Mouse (Mus musculus) neural tube, embryonic 10.5 days (tissue): ENCODE results near the gene Dis3l2.
A peak's percentile ranks its signal among the peaks of the same experiment; 100 is the strongest.

Experiments
- DNase-seq: peaks from one replicate; pipeline ENCODE4 v3.0.0-alpha.2; 2017; ENCODE audit warnings: low spot score; ENCODE audit errors: extremely low spot score

Gene Dis3l2

DNA sequence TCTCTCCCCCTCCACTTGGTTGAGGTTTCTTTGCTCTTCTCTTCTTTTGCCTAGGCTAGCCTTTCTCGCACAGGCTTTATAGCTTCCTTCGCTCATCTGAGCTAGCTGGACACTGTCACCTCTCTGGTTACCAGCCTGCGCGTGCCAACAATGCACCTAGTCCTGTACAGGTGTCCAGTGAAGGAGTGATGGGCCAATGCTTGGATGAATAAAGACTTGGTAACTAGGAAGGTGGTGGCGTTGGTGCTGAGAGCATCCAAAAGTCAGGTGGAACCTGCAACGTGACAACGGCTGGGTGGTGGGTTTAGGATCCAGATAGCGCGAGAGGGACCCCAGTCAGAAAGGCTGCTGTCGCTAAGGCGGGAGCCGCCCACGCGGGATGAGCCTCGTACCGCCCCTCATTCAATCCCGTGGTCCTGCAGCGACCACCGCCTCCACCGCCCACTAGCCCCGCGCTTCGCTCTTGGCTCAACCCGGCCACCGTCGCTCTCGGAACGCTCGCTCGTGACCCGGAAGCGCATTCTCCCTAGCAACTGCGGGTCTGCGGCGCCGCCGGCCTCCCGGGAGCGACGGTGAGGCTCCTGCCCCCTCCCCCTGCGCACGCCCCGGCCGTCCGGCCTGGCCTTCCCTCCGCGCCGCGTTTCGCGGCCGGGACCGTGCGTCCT is at the start of gene Dis3l2:
TSS of gene Dis3l2 (plus strand) at position 509 of the 665 bp plus-strand sequence.
- DNase-seq: peak; percentile 93

GRCm38 (mm10) chr1:86657071-86657470 is 46.5 kb upstream of the Dis3l2 start:
- DNase-seq: no peak

DNA sequence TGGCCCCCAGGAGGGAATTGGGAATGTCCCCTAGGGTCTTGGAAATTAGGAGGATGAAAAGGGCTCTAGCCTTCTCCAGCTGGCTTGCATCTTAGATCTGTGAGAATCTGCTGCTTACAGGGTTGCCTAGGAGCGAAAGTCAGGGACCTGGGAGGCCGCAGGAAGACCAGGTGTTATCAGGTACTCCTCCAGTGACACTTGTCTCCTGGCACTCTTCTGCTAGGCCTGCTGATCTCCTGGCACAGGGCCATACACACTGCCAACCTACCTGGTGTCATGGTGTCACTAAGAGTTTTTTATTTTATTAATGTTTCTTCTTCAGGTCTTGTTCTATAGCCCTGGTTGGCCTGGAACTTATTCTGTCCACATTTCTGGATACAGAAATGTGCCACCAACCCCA is 38.5 kb upstream of the Dis3l2 start:
- DNase-seq: no peak

DNA sequence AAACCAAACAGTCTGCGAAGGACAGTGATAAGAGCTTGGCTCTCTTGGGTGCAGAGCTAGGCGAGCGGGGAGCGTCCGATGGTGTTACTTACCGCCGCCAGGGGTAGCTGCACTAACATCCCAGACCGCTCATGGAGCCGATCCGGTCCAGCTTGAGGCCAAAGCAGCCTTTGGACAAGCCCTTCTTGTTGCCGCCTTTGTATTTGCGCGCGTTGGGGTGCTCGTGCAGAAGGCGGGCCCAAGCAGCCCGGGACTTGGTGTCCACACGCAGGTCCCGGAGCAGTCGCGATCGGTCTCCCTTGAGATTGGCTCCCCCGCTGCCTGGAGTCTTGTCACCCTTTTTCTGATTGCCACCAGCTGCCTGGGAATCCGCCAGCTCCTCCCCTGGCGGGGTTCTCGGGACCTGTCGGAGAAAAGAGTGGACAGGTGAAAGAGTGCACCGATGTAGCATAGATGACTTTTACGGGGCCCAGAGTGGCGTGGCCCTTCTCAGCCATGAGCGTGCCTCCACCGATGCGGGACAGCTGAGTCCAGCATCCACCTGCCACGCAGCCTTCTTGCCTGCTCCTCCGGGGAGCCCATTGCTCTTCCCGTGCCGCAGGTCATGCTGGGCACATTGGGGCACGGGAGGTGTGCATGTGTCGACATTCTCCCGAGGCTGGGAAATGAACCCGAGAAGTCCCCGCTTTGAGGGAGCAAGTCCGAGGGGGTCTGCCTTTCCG is 33.9 kb upstream of the Dis3l2 start:
- DNase-seq: peak; percentile 75

DNA sequence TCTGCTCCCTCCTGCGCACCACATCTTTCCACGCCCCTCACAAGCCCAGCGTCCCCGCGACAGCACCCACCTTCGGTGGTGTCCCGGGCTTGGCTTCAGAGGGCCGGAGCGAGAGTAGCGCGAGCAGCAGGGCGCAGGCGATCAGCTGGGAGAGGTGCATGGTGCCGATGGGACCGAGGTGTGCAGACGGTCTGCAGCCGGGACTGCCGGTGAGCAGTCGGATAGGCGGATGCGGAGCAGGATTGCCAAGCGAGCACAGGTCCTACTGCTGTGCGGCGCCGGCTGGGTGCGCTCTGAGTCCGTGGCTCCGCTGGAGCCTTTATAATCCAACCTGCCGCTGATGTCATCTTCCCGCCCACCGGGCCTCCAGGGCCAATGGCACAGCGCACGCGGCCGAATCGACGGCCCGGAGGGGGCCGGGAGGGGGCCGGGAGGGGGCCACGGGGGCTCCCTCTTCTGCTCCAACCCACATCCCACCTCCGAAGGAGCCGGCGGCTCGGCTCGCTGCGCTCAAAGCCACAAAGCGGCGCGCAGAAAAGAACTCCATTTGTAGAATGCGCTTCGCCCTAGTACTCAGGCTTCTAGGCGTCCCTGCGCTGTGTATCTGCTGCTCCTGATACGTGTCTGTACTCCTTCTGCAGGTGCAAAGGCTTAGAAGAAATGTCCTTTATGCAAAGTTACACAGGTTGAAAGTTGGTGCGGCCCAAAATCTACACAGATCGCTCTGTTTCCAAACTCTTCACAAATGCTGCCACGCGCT is 33.1 kb upstream of the Dis3l2 start, which contains the start of gene Nppc:
TSS of gene Nppc (minus strand) at position 293 of the 760 bp plus-strand sequence.
- DNase-seq: peak; percentile 79

DNA sequence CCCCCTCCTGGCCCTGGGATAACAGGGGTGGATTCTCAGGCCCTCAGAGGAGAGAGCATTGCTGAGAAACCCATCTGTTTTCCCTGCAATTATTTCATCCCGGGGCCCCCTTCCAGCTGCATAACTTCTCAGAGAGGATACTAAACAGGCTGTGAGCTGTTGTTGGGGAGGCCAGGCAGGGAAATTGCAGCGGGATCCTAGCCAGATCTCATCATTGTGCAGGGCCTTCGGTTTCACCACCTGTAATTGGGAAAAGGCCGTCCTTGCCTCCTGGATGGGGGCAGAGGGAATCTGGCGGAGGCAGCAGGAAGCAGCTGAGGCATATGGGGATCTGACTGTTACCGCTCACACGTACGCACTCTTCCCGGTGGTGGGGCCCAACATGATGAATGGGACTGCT is 29.2 kb upstream of the Dis3l2 start:
- no peak for DNase-seq

GRCm38 (mm10) chr1:86675126-86675525 is 28.5 kb upstream of the Dis3l2 start:
- no peak for DNase-seq

DNA sequence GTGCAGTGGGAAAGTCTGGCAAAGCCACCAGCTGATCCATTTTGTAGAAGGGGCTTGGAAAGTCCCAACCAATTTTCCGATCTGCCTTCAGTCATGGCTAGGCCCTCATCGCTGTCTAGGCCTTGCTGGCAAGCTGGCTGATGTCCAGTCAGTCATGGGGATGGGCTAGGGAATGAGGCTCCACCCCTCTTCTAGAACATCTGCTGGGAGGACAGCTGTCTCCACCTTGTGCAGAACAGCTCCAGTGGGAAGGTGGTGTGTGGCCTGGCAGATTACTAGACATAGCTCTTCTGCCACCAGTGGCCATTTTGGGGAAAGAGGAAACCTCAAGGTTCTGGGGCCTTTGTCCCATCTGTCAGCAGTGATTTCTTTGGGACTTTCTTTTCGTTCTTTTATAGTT is 26.0 kb upstream of the Dis3l2 start:
- no peak for DNase-seq

DNA sequence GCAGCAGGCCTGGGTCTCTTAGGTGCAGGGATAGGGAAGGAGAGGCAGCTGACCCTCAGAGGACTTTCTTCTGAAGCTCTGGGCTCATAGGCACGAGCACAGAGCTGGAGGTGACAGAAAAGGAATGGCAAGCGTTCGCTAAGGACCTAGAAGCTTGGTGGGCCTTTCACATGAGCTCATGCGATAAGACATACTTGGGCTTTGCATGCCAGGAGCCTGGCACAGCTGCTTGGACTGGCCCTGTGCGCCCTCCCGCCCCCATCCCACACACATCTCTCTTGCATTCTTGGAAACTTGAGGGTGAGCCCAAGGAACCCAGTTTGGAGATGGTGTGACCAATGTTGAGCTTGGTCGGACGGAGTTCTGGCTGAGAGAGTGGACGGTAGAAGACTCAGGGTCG is 24.9 kb upstream of the Dis3l2 start:
- DNase-seq: no peak

DNA sequence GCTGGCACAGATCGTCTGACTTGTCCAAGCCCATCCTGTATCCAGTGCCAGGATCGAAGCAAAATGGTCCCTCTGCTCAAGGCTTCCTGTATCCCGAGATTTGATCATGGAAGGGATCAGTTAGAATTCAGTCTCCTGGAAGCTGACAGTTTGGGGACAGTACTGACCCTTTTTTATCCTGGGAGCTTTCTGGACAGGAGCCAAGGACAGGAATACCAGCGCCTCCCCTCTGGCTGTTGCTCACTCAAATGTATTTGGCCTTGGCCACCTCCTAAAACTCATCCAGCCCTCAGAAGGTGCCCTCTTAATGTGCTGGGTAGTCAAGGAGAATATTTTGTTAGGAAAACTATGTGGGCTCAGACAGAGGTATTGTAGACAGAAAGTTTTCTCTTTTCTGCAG is 16.4 kb upstream of the Dis3l2 start:
- DNase-seq: no peak

DNA sequence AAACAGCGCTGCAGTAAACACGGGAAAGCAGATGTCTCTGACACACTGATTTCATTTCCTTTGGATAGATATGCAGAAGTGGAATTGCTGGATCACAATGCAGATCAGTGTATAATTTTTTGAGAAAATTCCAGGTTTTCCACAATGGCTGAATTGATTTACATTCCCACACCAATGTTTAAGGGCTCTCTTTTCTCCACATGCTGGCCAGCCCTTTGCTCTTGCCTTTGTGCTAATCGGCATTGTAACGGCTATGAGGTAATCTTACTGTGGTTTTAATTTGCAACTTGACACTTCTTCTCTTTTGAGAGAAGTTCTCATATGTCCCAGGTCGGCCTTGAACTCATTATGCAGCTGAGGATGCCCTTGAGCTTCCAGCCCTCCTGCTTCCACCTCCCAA is 12.6 kb upstream of the Dis3l2 start:
- no peak for DNase-seq

DNA sequence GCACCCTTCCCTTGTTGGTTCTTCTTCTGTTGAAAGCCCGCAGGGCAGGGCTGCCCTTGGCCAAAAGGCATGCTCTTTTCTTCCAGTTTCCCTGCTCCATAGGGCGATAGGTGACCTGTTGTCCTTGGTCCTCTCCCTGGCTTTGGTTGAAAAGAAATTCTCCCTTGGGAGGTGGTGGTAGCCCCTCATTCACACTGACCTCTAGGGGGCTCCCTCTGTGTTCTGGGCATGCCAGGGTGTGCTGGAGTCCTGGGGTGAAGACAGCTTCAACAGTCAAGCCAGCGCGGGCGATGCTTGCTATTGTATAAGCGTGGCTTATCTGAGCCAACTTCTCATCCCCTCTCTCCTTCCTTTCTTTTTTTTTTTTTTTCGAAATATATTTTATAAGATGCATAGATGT is 6.7 kb upstream of the Dis3l2 start:
- no peak for DNase-seq

DNA sequence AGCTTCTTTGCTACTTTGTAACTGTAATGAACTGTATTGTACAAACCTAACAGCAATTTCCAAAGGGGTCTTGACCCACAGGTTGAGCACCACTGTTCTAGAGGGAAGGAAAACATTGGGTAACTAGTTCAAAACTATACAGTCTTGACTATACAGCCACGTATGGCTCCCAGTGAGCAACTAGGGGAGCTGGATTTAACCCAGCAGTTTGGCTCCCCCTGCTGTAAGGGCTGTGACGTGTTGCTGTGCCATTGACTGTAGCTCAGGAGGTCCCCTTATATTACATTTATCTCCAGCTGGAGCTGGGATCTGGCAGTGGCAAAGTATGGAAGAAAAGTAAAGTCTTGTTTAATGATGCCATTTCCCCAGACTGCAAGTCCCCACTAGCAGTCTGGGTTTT is 4.9 kb upstream of the Dis3l2 start:
- DNase-seq: no peak

- no peak for DNase-seq
These were observed 4.1 kb upstream of the Dis3l2 start for GRCm38 (mm10) chr1:86699346-86700136.

- no peak for DNase-seq
These were observed 3.2 kb upstream of the Dis3l2 start for GRCm38 (mm10) chr1:86700367-86700766.

GRCm38 (mm10) chr1:86703965-86704326 is 338 bp downstream of the Dis3l2 start:
- DNase-seq: no peak

DNA sequence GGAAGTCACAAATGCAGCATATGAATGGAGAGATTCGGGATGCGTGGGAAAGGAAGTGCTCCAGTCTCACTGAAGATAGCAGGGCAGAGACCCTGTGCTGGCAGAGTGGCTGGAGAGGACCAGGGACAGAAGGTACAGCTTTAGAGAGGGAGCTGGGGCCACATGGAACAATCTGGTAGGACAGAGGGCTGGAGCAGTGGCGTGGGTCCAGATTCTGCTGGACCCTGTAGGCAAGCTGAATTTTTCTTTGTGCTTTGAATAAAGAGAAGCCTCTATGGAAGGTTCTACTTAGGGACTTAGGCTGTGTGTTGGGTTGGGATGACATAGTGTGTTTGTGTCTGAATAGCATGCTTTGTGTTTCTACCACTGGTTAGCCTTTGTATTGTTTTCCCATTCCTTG is 1.9 kb downstream of the Dis3l2 start:
- no peak for DNase-seq

DNA sequence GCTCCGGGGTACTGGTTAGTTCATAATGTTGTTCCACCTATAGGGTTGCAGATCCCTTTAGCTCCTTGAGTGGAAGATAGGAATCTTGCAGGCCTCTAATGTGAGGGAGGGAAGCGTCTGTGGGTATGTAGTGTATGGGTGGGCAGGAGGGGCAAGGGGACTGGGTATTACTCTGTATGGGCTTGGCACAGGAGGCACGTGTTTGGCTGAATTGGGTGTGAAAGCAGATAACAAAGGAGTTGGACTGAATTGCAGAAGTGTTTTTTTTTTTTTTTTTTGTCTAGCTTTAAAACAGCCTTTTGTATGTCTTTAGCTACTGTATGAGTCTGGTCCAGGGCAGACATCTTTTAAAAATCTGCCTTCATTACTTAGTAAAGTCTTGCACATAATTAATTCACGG is 5.9 kb downstream of the Dis3l2 start:
- DNase-seq: no peak

DNA sequence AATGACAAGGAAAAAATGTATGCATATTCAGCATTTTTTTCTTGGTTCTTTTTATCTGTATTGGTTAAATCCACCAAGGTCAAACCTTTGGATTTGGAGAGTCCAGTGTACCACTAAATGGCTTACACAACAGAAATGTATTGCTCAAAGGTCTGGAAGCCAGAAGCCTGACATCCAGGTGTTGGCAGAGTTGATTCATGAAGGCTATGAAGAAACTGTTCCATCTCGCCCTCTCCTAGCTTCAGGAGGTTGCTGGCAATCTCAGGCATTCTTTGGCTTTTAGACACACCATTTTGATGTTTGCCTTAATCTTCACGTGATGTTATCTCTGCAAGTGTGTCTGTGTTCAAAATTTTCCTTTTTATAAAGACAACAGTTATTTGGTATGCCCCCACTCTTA is 8.4 kb downstream of the Dis3l2 start:
- DNase-seq: no peak

DNA sequence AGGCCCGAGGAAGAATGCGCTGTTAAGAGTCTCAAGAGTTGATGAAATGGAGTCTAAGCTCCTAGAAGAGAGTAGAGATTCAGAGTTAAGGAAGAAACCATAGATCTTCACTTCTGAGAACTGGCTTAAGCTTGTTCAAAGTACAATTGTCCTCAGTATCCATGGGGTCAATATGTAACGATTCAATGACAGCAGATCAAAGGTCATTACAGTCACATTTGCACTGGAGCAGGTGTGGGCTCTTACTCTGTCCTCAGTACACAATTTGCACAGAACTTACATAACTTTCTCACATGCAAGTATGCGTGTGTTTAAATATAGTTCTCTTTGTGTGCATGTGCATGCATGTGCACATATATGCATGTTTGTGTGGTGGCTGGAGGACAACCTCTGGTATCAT is 9.4 kb downstream of the Dis3l2 start:
- DNase-seq: no peak

DNA sequence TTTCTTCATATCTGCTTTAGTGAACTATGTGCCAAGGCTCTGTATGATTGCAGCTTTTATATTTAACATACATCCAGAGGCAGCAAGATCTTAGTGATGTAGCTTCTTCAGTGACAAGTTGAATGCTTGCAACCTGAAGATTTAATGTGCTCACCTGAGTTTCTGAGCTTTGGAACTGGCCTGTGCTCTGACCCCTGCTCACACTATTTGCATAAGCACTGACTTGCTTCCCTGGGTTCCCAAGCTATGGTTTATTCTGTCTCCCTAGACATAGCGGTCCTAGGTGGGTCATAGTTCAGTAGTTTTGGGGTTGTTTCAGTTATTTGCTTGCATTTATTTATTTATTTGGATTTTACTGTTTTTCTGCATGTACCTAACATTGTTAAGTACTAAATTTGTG is 14.6 kb downstream of the Dis3l2 start:
- no peak for DNase-seq

GRCm38 (mm10) chr1:86719391-86719790 is 15.8 kb downstream of the Dis3l2 start:
- no peak for DNase-seq
